Mouse (Mus musculus): Measurements from ENCODE around the gene Stra8. TPM values are rescaled to one million over a fixed set of nuclear protein-coding genes. Genes with fewer than 3 reads are reported as not detected.
A peak's percentile ranks its signal among the peaks of the same experiment; 100 is the strongest.

Stra8 gene
- polyA plus RNA-seq, 1 experiment from 2014 or later: 0.12 TPM

DNA sequence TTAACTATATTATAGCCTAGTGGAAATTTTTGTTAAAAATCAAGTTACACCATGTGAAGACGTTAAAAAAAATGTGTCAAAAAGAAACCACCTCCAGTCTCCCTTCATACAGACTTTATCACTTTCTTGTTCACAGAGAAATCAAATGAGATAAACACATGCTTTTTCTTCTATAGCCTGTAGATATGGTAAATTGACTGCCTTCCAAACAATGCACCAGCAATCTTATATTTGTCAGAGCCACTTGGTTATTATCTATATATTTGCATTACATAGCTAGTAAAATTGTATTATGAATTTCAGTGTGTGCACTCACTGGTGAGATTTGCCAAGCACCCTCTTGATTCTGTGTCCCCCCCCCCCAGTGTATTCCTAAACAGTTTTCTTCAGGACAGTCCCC, 12.7 kb downstream of the Stra8 start:
- DNase-seq (ENCODE audit: low spot score): no peak
- no peaks in the 10 kb centered on the region for H3K36me3 ChIP-seq (replicated peaks)
- H3K27ac ChIP-seq (replicated peaks): no peak overlapping the region
- H3K9me3 ChIP-seq: no peaks in the 10 kb centered on the region
- no peaks in the 10 kb centered on the region for H3K4me1 ChIP-seq
- H3K4me3 ChIP-seq: no peak overlapping the region
- no peaks in the 10 kb centered on the region for H3K27me3 ChIP-seq (replicated peaks; ENCODE audit: low read depth, poor library complexity, severe bottlenecking)
- WGBS: 88% methylated on average over 1 of the region's 1 CpGs

DNA sequence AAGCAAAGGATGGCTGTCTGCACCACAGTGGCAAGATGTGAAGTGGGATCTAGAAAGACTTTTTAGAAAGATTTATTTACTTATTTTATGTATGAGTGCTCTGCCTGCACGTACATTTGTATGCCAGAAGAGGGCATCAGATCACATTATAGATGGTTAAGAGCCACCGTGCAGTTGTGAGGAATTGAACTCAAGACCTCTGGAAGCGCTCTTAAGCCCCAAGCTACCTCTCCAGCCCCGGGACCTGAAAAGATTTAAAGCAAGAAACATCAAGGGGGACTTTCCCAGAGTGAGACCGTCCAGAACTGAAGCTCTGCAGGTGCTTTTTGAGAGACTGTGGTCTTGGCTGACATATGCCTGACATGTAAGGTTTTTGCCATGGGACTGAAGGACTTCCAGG, 16.8 kb downstream of the Stra8 start:
- Histone ChIP-seq H3K4me3 (no peak overlapping the region), H3K9me3 (no peaks in the 10 kb centered on the region), H3K4me1 (peaks cover 11% of the 10 kb centered on the region), H3K27me3 (replicated peaks; ENCODE audit: low read depth, poor library complexity, severe bottlenecking) (no peaks in the 10 kb centered on the region), H3K36me3 (replicated peaks) (no peaks in the 10 kb centered on the region), H3K27ac (replicated peaks) (no peak overlapping the region)
- 71% methylated on average over 5 of the region's 5 CpGs for WGBS
- no peak for DNase-seq (ENCODE audit: low spot score)

DNA sequence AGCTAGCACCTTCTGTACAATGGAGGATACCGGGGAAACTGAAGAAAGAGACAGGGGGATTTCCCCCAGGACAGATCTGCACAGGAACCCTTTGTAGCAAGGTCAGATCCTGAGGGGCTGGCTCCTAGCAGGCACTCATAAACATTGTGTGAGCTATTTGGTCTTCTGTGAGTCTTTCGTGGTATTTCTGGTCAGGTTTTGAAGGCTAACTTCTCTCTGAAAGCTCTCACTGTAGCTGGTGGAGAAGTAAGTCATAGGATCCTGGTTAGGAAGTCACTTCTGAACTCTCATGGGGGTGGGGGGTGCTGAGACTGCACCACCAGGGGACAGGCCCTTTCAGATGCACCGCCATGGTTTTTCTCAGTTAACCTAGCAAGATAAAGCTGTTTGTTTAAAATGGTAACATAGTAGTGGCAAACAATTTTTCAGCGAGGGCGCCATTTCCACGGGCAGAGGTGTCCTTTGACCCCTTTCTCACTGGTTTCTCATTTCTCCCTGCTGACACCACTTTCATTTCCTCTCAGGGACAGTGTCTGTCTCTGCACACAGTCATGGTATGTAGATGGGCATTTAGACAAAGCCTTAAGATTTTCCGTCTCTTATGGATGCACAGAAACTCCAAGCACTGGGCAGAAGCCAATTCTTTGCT, 18.4 kb downstream of the Stra8 start:
- no peak overlapping the region for H3K4me3 ChIP-seq
- no peaks in the 10 kb centered on the region for H3K27me3 ChIP-seq (replicated peaks; ENCODE audit: low read depth, poor library complexity, severe bottlenecking)
- no peak for DNase-seq (ENCODE audit: low spot score)
- no peaks in the 10 kb centered on the region for H3K9me3 ChIP-seq
- no peak overlapping the region for H3K27ac ChIP-seq (replicated peaks)
- 74% methylated on average over 7 of the region's 7 CpGs for WGBS
- H3K4me1 ChIP-seq: peaks cover 11% of the 10 kb centered on the region
- no peaks in the 10 kb centered on the region for H3K36me3 ChIP-seq (replicated peaks)

DNA sequence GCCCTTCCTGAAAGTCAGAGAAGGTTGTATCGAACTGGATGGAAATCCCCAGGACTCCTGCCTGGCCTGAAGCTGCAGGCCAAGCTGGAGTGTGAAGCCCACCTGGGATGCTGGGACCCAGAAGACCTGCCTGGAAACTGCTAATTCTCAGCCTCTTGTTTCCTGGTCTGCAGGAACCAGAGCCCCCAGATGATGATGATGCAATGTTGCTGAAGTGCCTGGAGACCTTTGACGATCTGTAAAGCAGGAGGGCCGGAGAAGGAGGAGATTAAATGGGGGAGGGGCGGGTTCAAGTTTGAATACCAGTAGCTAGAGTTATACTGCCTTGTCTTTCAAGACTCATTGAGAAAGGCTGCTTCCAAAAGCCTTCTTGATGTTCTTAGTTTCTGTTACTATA, 19.0 kb downstream of the Stra8 start:
- Histone ChIP-seq H3K36me3 (replicated peaks) (no peaks in the 10 kb centered on the region), H3K27ac (replicated peaks) (no peak overlapping the region), H3K4me1 (peaks cover 12% of the 10 kb centered on the region), H3K27me3 (replicated peaks; ENCODE audit: low read depth, poor library complexity, severe bottlenecking) (no peaks in the 10 kb centered on the region), H3K9me3 (no peaks in the 10 kb centered on the region), H3K4me3 (no peak overlapping the region)
- WGBS: 52% methylated on average over 4 of the region's 4 CpGs
- no peak for DNase-seq (ENCODE audit: low spot score)

DNA sequence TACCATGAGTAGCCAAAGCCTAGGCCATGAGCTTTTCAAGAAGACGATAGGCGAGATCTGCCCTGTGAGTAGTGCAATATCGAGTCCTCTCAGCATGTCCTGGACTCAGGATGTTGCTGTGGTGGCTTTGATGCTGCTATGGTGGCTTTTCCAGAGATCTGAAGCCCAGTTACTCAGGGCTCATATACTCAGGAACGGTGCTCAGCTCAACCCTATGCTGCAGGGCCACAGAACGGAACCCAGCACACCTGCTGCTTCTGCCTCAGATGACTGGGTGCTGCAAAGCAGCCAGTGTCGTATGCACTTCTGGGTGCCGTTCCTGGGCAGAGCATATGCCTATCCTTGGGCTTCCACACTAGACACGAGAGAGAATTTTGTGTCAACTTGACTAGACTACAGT, 19.5 kb downstream of the Stra8 start:
- Histone ChIP-seq H3K4me3 (no peak overlapping the region), H3K27ac (replicated peaks) (no peak overlapping the region), H3K36me3 (replicated peaks) (no peaks in the 10 kb centered on the region), H3K4me1 (peaks cover 17% of the 10 kb centered on the region), H3K27me3 (replicated peaks; ENCODE audit: low read depth, poor library complexity, severe bottlenecking) (no peaks in the 10 kb centered on the region), H3K9me3 (no peaks in the 10 kb centered on the region)
- 89% methylated on average over 8 of the region's 8 CpGs for WGBS
- DNase-seq (ENCODE audit: low spot score): no peak

DNA sequence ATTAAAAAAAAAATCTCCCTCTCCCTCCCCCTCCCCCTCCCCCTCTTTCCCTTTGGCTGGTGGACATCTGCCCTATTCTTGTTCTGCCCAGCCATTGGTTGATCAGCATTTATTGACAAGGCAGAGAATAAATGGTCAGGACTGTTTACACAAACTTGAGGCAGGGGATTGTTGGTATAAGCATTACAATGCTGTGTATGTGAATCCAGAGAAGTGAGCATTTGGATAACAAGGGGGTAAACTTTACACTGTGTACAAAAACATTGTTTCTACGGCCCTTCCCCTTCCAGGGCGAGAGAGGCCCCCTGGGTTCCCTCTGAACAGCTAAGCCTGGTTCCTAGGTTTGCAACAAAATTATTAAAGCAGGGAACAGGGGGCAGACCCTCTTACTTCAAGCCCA, 21.5 kb downstream of the Stra8 start:
- H3K4me1 ChIP-seq: peaks cover 22% of the 10 kb centered on the region
- H3K4me3 ChIP-seq: no peak overlapping the region
- H3K36me3 ChIP-seq (replicated peaks): no peaks in the 10 kb centered on the region
- no peak overlapping the region for H3K27ac ChIP-seq (replicated peaks)
- no peaks in the 10 kb centered on the region for H3K9me3 ChIP-seq
- WGBS: 75% methylated on average over 2 of the region's 2 CpGs
- H3K27me3 ChIP-seq (replicated peaks; ENCODE audit: low read depth, poor library complexity, severe bottlenecking): no peaks in the 10 kb centered on the region
- DNase-seq (ENCODE audit: low spot score): no peak

- Histone ChIP-seq H3K36me3 (replicated peaks) (no peaks in the 10 kb centered on the region), H3K27me3 (replicated peaks; ENCODE audit: low read depth, poor library complexity, severe bottlenecking) (no peaks in the 10 kb centered on the region), H3K4me3 (no peak overlapping the region), H3K9me3 (no peaks in the 10 kb centered on the region), H3K27ac (replicated peaks) (no peak overlapping the region), H3K4me1 (peaks cover 22% of the 10 kb centered on the region)
- 87% methylated on average over 9 of the region's 9 CpGs for WGBS
- DNase-seq (ENCODE audit: low spot score): no peak
Measured at GRCm38 (mm10) chr6:34942446-34942845, 22.5 kb downstream of the Stra8 start.

- Histone ChIP-seq H3K4me3 (no peak overlapping the region), H3K36me3 (replicated peaks) (no peaks in the 10 kb centered on the region), H3K27ac (replicated peaks) (no peak overlapping the region), H3K4me1 (peaks cover 19% of the 10 kb centered on the region), H3K27me3 (replicated peaks; ENCODE audit: low read depth, poor library complexity, severe bottlenecking) (peaks cover 6% of the 10 kb centered on the region; the same call in 1 of the 2 replicates), H3K9me3 (no peaks in the 10 kb centered on the region)
- WGBS: 84% methylated on average over 5 of the region's 5 CpGs
- DNase-seq (ENCODE audit: low spot score): no peak
Measured at GRCm38 (mm10) chr6:34943499-34943898, 23.5 kb downstream of the Stra8 start.

GRCm38 (mm10) chr6:34946486-34947079, 26.6 kb downstream of the Stra8 start:
- Histone ChIP-seq H3K27me3 (replicated peaks; ENCODE audit: low read depth, poor library complexity, severe bottlenecking) (peaks cover 24% of the 10 kb centered on the region; the same call in 1 of the 2 replicates), H3K4me3 (no peak overlapping the region), H3K9me3 (no peaks in the 10 kb centered on the region), H3K36me3 (replicated peaks) (no peaks in the 10 kb centered on the region), H3K4me1 (peaks cover 18% of the 10 kb centered on the region), H3K27ac (replicated peaks) (no peak overlapping the region)
- DNase-seq (ENCODE audit: low spot score): no peak
- WGBS: 89% methylated on average over 1 of the region's 1 CpGs

DNA sequence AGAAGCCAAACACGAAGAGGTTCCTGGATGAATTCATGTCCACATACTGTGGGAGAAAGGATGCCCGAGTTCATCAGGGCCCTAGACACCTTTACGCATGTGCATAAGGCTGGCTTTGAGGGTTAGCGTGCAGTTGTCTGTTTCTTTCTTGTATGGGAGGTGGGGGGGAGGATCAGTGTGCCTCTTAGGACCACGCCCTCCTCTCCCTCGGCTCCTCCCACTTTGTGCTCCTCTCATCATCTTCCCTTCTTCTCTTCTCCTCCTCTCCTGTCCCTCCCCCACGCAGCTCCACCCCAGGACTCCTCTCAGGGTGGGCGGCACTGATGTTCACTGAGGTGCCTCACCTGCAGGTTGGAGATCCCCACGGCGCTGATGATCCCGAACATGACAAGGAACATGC, 28.5 kb downstream of the Stra8 start:
- H3K4me3 ChIP-seq: peak overlapping the region; percentile 45
- no peaks in the 10 kb centered on the region for H3K9me3 ChIP-seq
- H3K27ac ChIP-seq (replicated peaks): 0 out of 2 replicates have a peak overlapping the region, but pooled peaks have one; percentile 15
- peaks cover 24% of the 10 kb centered on the region; the same call in 1 of the 2 replicates for H3K27me3 ChIP-seq (replicated peaks; ENCODE audit: low read depth, poor library complexity, severe bottlenecking)
- no peak for DNase-seq (ENCODE audit: low spot score)
- H3K36me3 ChIP-seq (replicated peaks): no peaks in the 10 kb centered on the region
- H3K4me1 ChIP-seq: peaks cover 18% of the 10 kb centered on the region
- 19% methylated on average over 11 of the region's 11 CpGs for WGBS

DNA sequence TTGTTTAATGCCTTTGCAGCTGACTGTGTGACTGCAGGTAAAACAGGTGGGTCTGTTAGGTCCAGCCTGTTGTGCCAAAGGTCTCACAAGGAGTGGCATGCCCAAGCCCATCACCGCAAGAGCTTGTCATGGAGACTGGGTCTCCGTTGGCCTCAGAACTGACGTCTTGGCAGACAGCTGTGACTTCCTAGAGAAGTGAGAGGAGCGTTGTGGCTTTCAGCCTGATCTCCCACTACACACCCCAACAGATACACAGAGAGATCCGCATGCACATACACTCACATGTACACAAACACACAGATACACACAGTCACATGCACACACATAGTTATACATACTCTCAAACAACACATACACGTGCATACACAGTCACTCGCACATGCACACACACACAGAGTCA, 31.6 kb downstream of the Stra8 start:
- Histone ChIP-seq H3K36me3 (replicated peaks) (no peaks in the 10 kb centered on the region), H3K4me1 (peaks cover 23% of the 10 kb centered on the region), H3K4me3 (no peak overlapping the region), H3K27me3 (replicated peaks; ENCODE audit: low read depth, poor library complexity, severe bottlenecking) (peaks cover 24% of the 10 kb centered on the region; the same call in 1 of the 2 replicates), H3K27ac (replicated peaks) (no peak overlapping the region), H3K9me3 (no peaks in the 10 kb centered on the region)
- DNase-seq (ENCODE audit: low spot score): no peak
- 84% methylated on average over 7 of the region's 7 CpGs for WGBS

DNA sequence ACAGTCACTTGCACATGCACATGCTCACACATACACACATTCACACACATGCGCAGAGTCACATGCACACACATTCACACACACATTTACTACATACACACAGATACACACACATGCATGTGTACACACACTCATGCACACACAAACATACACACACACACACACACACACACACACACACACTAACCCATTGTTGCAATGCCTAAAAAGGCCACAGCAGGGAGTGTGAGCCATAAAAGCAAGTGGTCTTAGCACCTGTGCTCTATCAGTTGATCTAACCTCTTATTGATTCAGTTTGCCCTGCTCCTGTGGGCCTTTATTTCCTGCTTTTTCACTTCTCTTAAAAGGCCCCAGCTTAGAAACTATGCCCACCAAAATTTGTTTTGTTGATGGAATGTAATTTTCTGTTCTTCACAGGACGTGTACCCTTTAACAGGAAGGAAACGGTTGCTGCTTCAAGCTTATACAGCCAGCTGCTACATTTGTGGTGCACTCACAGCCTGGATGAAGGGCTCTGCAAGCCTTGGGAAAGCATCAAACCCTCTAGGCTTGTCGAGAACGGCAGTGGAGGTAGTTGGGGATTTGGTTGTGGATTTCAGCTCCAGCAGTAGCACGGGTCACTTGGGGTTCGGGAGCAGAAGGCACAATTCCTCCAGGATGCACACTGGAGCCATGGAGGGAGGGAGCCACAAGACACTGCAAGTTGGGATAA, 32.1 kb downstream of the Stra8 start:
- Histone ChIP-seq H3K27ac (replicated peaks) (no peak overlapping the region), H3K36me3 (replicated peaks) (no peaks in the 10 kb centered on the region), H3K4me3 (no peak overlapping the region), H3K4me1 (peaks cover 23% of the 10 kb centered on the region), H3K27me3 (replicated peaks; ENCODE audit: low read depth, poor library complexity, severe bottlenecking) (peaks cover 24% of the 10 kb centered on the region; the same call in 1 of the 2 replicates), H3K9me3 (no peaks in the 10 kb centered on the region)
- no peak for DNase-seq (ENCODE audit: low spot score)
- WGBS: 79% methylated on average over 7 of the region's 7 CpGs
